Mouse (Mus musculus): ENCODE results near the gene Prkca.

- no peak for TF ChIP-seq MYOD1 (IDR thresholded peaks at IDR 0.05; ENCODE audit: control insufficient read depth, insufficient read length, low read depth)
- TF ChIP-seq CTCF (IDR thresholded peaks at IDR 0.05; ENCODE audit: control insufficient read depth, insufficient read depth, insufficient read length): no peak
Observed at GRCm38 (mm10) chr11:108198592-108198991, 145.1 kb downstream of the Prkca start.
